ENCODE assay signal across 15 mouse cellular contexts in genomic region chr7:83856353-83857207, GRCm38 (mm10). TPM values are rescaled to one million over a fixed set of nuclear protein-coding genes. Genes with fewer than 3 reads are reported as not detected.
DNase-seq lines count a peak whose midpoint lies in the region; ATAC-seq and TF ChIP-seq lines count a peak whose summit lies in the region.
"Had no signal": no experiment of that assay in that cellular context is flagged by ENCODE, and none has a peak within 500 bp of the region (broad histone marks: within the 10 kb centered on the region; RNA-seq: fewer than 3 reads in every experiment).

No protein-coding gene starts in this region.

- WGBS in intestine, embryonic 15.5 days = 52% methylated on average over 9 of the region's 9 CpGs
- WGBS in intestine, postnatal 0 days = 47% methylated on average over 9 of the region's 9 CpGs
- 90% methylated on average over 8 of the region's 9 CpGs for WGBS in macrophage (ENCODE audit: missing documents)

- TF ChIP-seq CTCF in intestine, postnatal 0 days (IDR thresholded peaks at IDR 0.05; ENCODE audit: low read depth) = no peak

- peaks cover 4% of the 10 kb centered on the region; the same call in 1 of the 2 replicates for H3K4me1 ChIP-seq in intestine, embryonic 15.5 days (replicated peaks)
- peaks cover 12% of the 10 kb centered on the region; the same call in 1 of the 2 replicates for H3K4me1 ChIP-seq in intestine, postnatal 0 days (replicated peaks; ENCODE audit: control insufficient read depth, insufficient read depth, low read length)

- peak overlapping the region; percentile 38; the same call in 1 of the 2 replicates for H3K27ac ChIP-seq in intestine, embryonic 15.5 days
- H3K27ac ChIP-seq in intestine, postnatal 0 days (ENCODE audit: low read depth, low read length) = no peak overlapping the region
- H3K27ac ChIP-seq in macrophage = peak overlapping the region; percentile 19; the same call in 1 of the 2 replicates
- H3K27ac ChIP-seq: hindbrain, embryonic 10.5 days; layer of hippocampus, adult 2 months; liver, embryonic 12.5 days had no signal

- no peaks in the 10 kb centered on the region for H3K27me3 ChIP-seq in intestine, embryonic 15.5 days (replicated peaks)
- no peaks in the 10 kb centered on the region for H3K27me3 ChIP-seq in intestine, postnatal 0 days (replicated peaks; ENCODE audit: control insufficient read depth, insufficient read depth, low read length)
- H3K27me3 ChIP-seq: liver, embryonic 12.5 days had no signal

- DNase-seq in gastrocnemius, postnatal 10 days = peak; percentile 21
- DNase-seq in lung, adult 18-20 months = peak; percentile 43 to 68
- no peak for DNase-seq in left cerebral cortex, adult 11 months (ENCODE audit: low spot score)
- no peak for DNase-seq in spleen, adult 12 weeks (ENCODE audit: low spot score)
- DNase-seq in cerebellum, adult 11 months = no peak
- DNase-seq: B cell, adult 2 months; cerebellum, adult 18-20 months; kidney, adult 18-20 months; thymus, postnatal 25 days had no signal

- peak; percentile 49 for ATAC-seq in intestine, embryonic 15.5 days
- ATAC-seq in intestine, postnatal 0 days = no peak
- ATAC-seq: liver, embryonic 12.5 days had no signal

- H3K9ac ChIP-seq in intestine, embryonic 15.5 days = no peak overlapping the region
- H3K9ac ChIP-seq in intestine, postnatal 0 days (ENCODE audit: low read depth, low read length) = no peak overlapping the region
- H3K9ac ChIP-seq: liver, embryonic 12.5 days had no signal

- no peaks in the 10 kb centered on the region for H3K36me3 ChIP-seq in intestine, embryonic 15.5 days
- H3K36me3 ChIP-seq in intestine, postnatal 0 days (ENCODE audit: control insufficient read depth, insufficient read depth) = no peaks in the 10 kb centered on the region
- no peaks in the 10 kb centered on the region for H3K36me3 ChIP-seq in macrophage (ENCODE audit: inconsistent target)
- H3K36me3 ChIP-seq: hindbrain, embryonic 10.5 days; liver, embryonic 12.5 days had no signal

- H3K9me3 ChIP-seq in intestine, embryonic 15.5 days = no peaks in the 10 kb centered on the region
- no peaks in the 10 kb centered on the region for H3K9me3 ChIP-seq in intestine, postnatal 0 days (ENCODE audit: control insufficient read depth)
- H3K9me3 ChIP-seq: hindbrain, embryonic 10.5 days; liver, embryonic 12.5 days had no signal

- no peaks in the 10 kb centered on the region for H3K79me2 ChIP-seq in macrophage (ENCODE audit: inconsistent target)

- H3K4me3 ChIP-seq in intestine, embryonic 15.5 days (replicated peaks) = no peak overlapping the region
- H3K4me3 ChIP-seq in intestine, postnatal 0 days (ENCODE audit: low read depth, low read length) = no peak overlapping the region
- no peak overlapping the region for H3K4me3 ChIP-seq in macrophage (ENCODE audit: inconsistent target)
- H3K4me3 ChIP-seq: hindbrain, embryonic 10.5 days; layer of hippocampus, adult 2 months; liver, embryonic 12.5 days had no signal

- no peak overlapping the region for H3K4me2 ChIP-seq in intestine, embryonic 15.5 days (replicated peaks)
- H3K4me2 ChIP-seq in intestine, postnatal 0 days (replicated peaks; ENCODE audit: low read depth) = no peak overlapping the region
- H3K4me2 ChIP-seq: liver, embryonic 12.5 days had no signal

RNA-seq across cellular contexts. Expression of gene Tlnrd1, which starts 27.5 kb away (rescaled TPM):
- polyA plus RNA-seq in intestine, embryonic 15.5 days (2015; fragmentation: Nextera tagmentation; extraction: Ambion mirVana) = 13.6 and 13.7 TPM in 2 replicates
- 11.8 and 12.0 TPM in 2 replicates for polyA plus RNA-seq in intestine, postnatal 0 days (2015; fragmentation: Nextera tagmentation; extraction: Ambion mirVana)
- 10 to 100 TPM in 1 of 2 experiments, 1 to 10 TPM in 1; 6.8 to 10.9 TPM for total RNA-seq in gastrocnemius, postnatal 10 days (2021)
- total RNA-seq in macrophage (2018; cell fraction: chromatin; rRNA removed) = 10 to 100 TPM in 25 of 26 experiments, 1 to 10 TPM in 1; 6.1 to 40.1 (median 19.3) TPM
- total RNA-seq in macrophage (2018; cell fraction: cytosol; rRNA removed) = 10 to 100 TPM; 19.1 to 84.1 (median 40.0) TPM
- 10 to 100 TPM; 18.6 to 77.8 (median 39.3) TPM for total RNA-seq in macrophage (2018; cell fraction: nucleus; rRNA removed)
- 14.0 to 25.1 TPM (median 23.6 TPM) in 3 replicates for polyA plus RNA-seq in macrophage (2018)

RNA-seq across cellular contexts. Expression of gene Mesd, which starts 27.7 kb away (rescaled TPM):
- 91.2 and 108 TPM in 2 replicates for polyA plus RNA-seq in intestine, embryonic 15.5 days (2015; fragmentation: Nextera tagmentation; extraction: Ambion mirVana)
- polyA plus RNA-seq in intestine, postnatal 0 days (2015; fragmentation: Nextera tagmentation; extraction: Ambion mirVana) = 53.6 and 55.0 TPM in 2 replicates
- total RNA-seq in gastrocnemius, postnatal 10 days (2021) = 10 to 100 TPM; 43.4 to 54.3 TPM
- total RNA-seq in macrophage (2018; cell fraction: chromatin; rRNA removed) = 10 to 100 TPM in 4 of 26 experiments, 1 to 10 TPM in 22; 2.1 to 15.9 (median 6.4) TPM
- 10 to 100 TPM; 32.0 to 58.9 (median 43.4) TPM for total RNA-seq in macrophage (2018; cell fraction: cytosol; rRNA removed)
- total RNA-seq in macrophage (2018; cell fraction: nucleus; rRNA removed) = 10 to 100 TPM in 25 of 26 experiments, 1 to 10 TPM in 1; 4.8 to 28.3 (median 18.9) TPM
- 37.3 to 87.4 TPM (median 41.8 TPM) in 3 replicates for polyA plus RNA-seq in macrophage (2018)

Comparison
In these comparisons a context has a peak if more than half of its experiments do, and no peak if none do; other contexts are left out.
1. DNase-seq: peak in gastrocnemius, postnatal 10 days (single experiment) and lung, adult 18-20 months (2 of 2); none in left cerebral cortex, adult 11 months (single experiment), spleen, adult 12 weeks (single experiment) and cerebellum, adult 11 months (single experiment).